Mouse (Mus musculus) cerebellum, adult 2 months (tissue): ENCODE results near the gene Exoc3l. TPM values are rescaled to one million over a fixed set of nuclear protein-coding genes. Genes with fewer than 3 reads are reported as not detected.

Experiments used
- DNase-seq, 2 experiments: peaks; one replicate each; pipeline ENCODE4 v3.0.0; 2021
- H3K27ac ChIP-seq: fragments of 200-500 bp; 2 replicates; pipeline ENCODE4 v1.5.1; 2012; ENCODE audit warnings: low read length, control low read depth, inconsistent platforms; ENCODE audit not compliant: insufficient read depth
- H3K27me3 ChIP-seq: fragments of 200-500 bp; 2 replicates; pipeline ENCODE4 v1.6.1; 2012; ENCODE audit warnings: inconsistent platforms, mild to moderate bottlenecking, low read length, moderate library complexity; ENCODE audit not compliant: control insufficient read depth, insufficient read depth
- H3K4me1 ChIP-seq: fragments of 200-500 bp; 2 replicates; pipeline ENCODE4 v1.6.1; 2011; ENCODE audit warnings: low read length; ENCODE audit not compliant: control insufficient read depth, insufficient read depth
- H3K4me3 ChIP-seq: fragments of 200-500 bp; replicated peaks from 2 replicates; pipeline ENCODE3; 2011; ENCODE audit warnings: mild to moderate bottlenecking, low read depth, low read length, control low read depth; ENCODE audit not compliant: insufficient read depth
- CTCF ChIP-seq: fragments of 200-500 bp; IDR thresholded peaks from 2 replicates; pipeline ENCODE4 v1.5.1; 2011; ENCODE audit warnings: low read depth, mild to moderate bottlenecking, control low read depth, low read length, moderate library complexity, borderline replicate concordance; ENCODE audit not compliant: insufficient read depth
- POLR2A ChIP-seq: fragments of 200-500 bp; IDR thresholded peaks from 2 replicates; pipeline ENCODE4 v1.6.1; 2011; ENCODE audit warnings: low read length, control low read depth, borderline replicate concordance; ENCODE audit not compliant: insufficient read depth
- WGBS: fragments of 180-500 bp; shearing (Covaris S2); methylation state at CpG from one replicate; pipeline ENCODE4 v1.1.7; 2018; 5-methylcytosine and 5-hydroxymethylcytosine counted together
- polyA plus RNA-seq: library from polyadenylated mRNA; depleted of rRNA; stranded (reverse); fragments of >200 nt; gene quantifications from 2 replicates; pipeline ENCODE4 v1.2.3, GENCODE M21; 2012

Gene Exoc3l
- polyA plus RNA-seq, 1 experiment, result 17.0 TPM

DNA sequence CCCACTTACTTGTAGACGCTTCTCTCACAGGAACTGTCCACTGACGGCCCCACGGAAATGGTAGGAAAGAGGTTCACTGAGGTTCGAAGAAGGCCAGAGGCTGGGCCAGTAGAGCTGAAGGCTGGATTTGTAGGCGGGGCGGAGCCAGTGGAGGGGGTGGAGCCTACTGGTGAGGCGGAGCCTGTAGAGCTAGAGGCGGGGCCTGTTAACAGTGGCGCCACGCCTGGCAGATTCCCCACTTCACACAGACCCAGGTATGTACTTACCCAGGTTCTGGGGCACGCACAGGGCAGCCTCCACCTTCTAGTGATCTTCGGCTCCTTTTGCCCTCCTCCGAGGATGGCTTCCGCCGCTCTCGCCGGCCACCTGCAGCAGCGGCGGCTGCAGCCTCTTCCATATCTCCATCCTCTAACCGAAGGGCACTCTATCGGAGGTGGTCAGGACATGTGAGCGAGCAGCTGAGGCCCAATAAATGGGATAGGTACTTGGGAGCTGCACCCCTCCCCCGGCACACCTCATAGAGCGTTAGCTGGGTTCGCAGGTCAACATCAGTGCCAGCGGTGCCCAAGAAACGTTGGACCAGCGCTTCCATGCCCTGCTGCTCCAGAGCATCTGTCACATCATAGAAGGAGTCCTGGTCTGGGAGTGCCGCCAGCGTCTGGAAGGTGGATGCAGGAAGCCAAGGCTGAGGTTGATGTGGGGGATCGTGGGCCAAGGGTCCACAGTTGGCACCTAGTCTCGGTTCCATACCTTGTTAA lies 40.7 kb upstream of the Exoc3l start:
- Histone ChIP-seq H3K27me3 (no peaks in the 10 kb centered on the region), H3K4me3 (no peak overlapping the region), H3K27ac (no peak overlapping the region), H3K4me1 (no peaks in the 10 kb centered on the region)
- 55% methylated on average over 32 of the region's 32 CpGs for WGBS
- DNase-seq, result peak in 1 of 2 experiments; percentile 8
- TF ChIP-seq CTCF (no peak), POLR2A (no peak)

- Histone ChIP-seq H3K4me3 (no peak overlapping the region), H3K27me3 (no peaks in the 10 kb centered on the region), H3K27ac (no peak overlapping the region), H3K4me1 (peaks cover under 1% of the 10 kb centered on the region; the same call in 1 of the 2 replicates)
- TF ChIP-seq CTCF (no peak), POLR2A (no peak)
- DNase-seq, result no peak
- 80% methylated on average over 2 of the region's 2 CpGs for WGBS
Observed at GRCm38 (mm10) chr8:105332523-105332922, 36.6 kb upstream of the Exoc3l start.

DNA sequence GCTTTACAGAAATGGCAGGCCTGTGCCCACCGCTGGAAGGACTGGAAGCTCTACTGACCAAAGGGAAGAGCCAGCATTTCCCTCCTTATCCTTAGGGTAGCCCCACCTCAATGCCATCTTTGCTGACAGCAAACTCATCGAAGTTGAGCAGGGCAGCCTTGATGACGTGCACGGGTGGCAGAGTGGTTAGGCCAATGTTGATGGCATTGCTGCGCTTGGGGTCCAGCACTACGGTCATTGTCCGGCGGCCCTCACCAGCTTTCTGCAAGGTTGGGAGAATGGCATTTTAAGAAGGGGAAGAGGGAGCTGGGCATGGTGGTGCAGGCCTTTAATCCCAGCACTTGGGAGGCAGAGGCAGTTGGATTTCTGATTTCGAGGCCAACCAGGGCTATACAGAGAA lies 36.0 kb upstream of the Exoc3l start:
- Histone ChIP-seq H3K4me1 (peaks cover 3% of the 10 kb centered on the region; the same call in 1 of the 2 replicates), H3K27me3 (no peaks in the 10 kb centered on the region), H3K27ac (no peak overlapping the region), H3K4me3 (no peak overlapping the region)
- no peak for DNase-seq
- 91% methylated on average over 9 of the region's 9 CpGs for WGBS
- TF ChIP-seq CTCF (no peak), POLR2A (no peak)

DNA sequence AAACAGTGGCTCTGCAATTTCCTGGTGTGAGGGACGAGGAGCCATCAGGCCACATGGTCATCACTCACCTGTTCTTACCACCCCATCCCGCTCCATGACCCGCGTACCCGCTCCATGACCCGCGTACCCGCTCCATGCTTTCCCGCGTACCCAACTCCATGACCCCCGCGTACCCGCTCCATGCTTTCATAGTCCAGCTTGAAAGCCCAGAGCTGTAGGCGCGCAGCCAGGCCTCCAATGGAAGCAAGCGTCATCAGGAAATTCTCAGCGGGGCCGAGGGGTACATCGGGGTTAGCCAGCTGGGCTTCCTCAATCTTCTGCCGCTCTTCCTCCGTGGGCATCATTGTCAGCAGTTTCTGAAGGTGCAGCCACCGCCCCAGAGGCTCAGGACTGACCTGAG lies 35.6 kb upstream of the Exoc3l start:
- DNase-seq, result peak in 1 of 2 experiments; percentile 3
- Histone ChIP-seq H3K27ac (no peak overlapping the region), H3K4me3 (no peak overlapping the region), H3K4me1 (peaks cover 3% of the 10 kb centered on the region; the same call in 1 of the 2 replicates), H3K27me3 (no peaks in the 10 kb centered on the region)
- TF ChIP-seq POLR2A, result no peak
- no peak for TF ChIP-seq CTCF
- 92% methylated on average over 22 of the region's 22 CpGs for WGBS

- Histone ChIP-seq H3K27me3 (no peaks in the 10 kb centered on the region), H3K27ac (no peak overlapping the region), H3K4me3 (no peak overlapping the region), H3K4me1 (peaks cover 3% of the 10 kb centered on the region; the same call in 1 of the 2 replicates)
- DNase-seq, result no peak
- 86% methylated on average over 12 of the region's 12 CpGs for WGBS
- no peak for TF ChIP-seq CTCF
- TF ChIP-seq POLR2A, result no peak
Observed at GRCm38 (mm10) chr8:105330325-105330724, 34.4 kb upstream of the Exoc3l start.

DNA sequence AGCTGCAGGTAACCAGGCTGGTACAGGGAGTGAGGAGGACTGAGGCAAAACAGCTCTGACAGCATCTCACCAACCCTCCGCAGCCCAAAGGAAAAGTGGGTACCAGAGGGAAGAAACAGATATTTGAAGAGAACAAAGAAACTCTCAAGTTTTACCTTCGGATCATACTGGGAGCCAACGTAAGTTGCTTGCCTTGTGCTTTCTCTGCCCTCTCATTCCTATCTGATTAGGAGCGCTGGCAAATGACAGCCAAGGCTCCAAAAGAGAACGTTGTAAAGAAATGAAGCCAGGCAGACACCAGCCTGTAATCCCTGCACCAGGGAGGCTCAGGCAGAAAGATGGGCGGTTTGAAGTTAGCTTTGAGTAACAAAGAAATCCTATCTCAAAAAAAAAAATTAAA lies 31.1 kb upstream of the Exoc3l start:
- TF ChIP-seq CTCF, result no peak
- no peak for TF ChIP-seq POLR2A
- no peak overlapping the region for H3K27ac ChIP-seq
- H3K4me3 ChIP-seq, result peak overlapping the region; percentile 83
- WGBS, result 26% methylated on average over 6 of the region's 6 CpGs
- no peaks in the 10 kb centered on the region for H3K27me3 ChIP-seq
- peaks cover 3% of the 10 kb centered on the region; the same call in 1 of the 2 replicates for H3K4me1 ChIP-seq
- peak in 1 of 2 experiments; percentile 20 for DNase-seq

- WGBS, result under 1% methylated on average over 36 of the region's 36 CpGs
- Histone ChIP-seq H3K27ac (peak within 1 kb of the TSS; percentile 58; the same call in 1 of the 2 replicates), H3K27me3 (no peaks in the 10 kb centered on the region), H3K4me1 (peaks cover 3% of the 10 kb centered on the region; the same call in 1 of the 2 replicates), H3K4me3 (peak within 1 kb of the TSS; percentile 83)
- DNase-seq, result peak; percentile 97
- TF ChIP-seq POLR2A (peak; percentile 90), CTCF (peak; percentile 53; the same call in 1 of the 2 replicates)
Observed at GRCm38 (mm10) chr8:105326141-105326672, 30.3 kb upstream of the Exoc3l start, which contains the start of the genes Lrrc29 and Tmem208. TSS of gene Lrrc29 (minus strand) at chr8:105326278. TSS of gene Tmem208 (plus strand) at chr8:105326354.

- 1% methylated on average over 12 of the region's 12 CpGs for WGBS
Observed at GRCm38 (mm10) chr8:105325641-105326093, 29.8 kb upstream of the Exoc3l start.

More at GRCm38 (mm10) chr8:105325641-105326093, 29.8 kb upstream of the Exoc3l start:
- Histone ChIP-seq H3K27me3 (no peaks in the 10 kb centered on the region), H3K4me3 (peak overlapping the region; percentile 83), H3K4me1 (peaks cover 3% of the 10 kb centered on the region; the same call in 1 of the 2 replicates), H3K27ac (peak overlapping the region; percentile 58; the same call in 1 of the 2 replicates)
- no peak for TF ChIP-seq POLR2A
- no peak for TF ChIP-seq CTCF
- peak in 1 of 2 experiments; percentile 34 for DNase-seq
